Mouse (Mus musculus) myocyte (in vitro differentiated cells): ENCODE measurements at regions not wholly inside any gene's neighbourhood (a gene's known extent, or its start where the extent isn't known, plus 50 kb on each side); places are given as distances from the start of the nearest gene placed in this dataset.

Experiments used
- MAX ChIP-seq: IDR thresholded peaks from one replicate; pipeline ENCODE4 v1.6.1; 2011; ENCODE audit warnings: low read depth, mild to moderate bottlenecking, control low read depth
- POLR2AphosphoS2 ChIP-seq: IDR thresholded peaks from one replicate; pipeline ENCODE4 v1.6.1; 2011; ENCODE audit warnings: low read depth, control low read depth; ENCODE audit not compliant: insufficient read length
- TCF3 ChIP-seq: IDR thresholded peaks from one replicate; pipeline ENCODE4 v1.6.1; 2011; ENCODE audit warnings: low read depth, control low read depth; ENCODE audit not compliant: insufficient read length

DNA sequence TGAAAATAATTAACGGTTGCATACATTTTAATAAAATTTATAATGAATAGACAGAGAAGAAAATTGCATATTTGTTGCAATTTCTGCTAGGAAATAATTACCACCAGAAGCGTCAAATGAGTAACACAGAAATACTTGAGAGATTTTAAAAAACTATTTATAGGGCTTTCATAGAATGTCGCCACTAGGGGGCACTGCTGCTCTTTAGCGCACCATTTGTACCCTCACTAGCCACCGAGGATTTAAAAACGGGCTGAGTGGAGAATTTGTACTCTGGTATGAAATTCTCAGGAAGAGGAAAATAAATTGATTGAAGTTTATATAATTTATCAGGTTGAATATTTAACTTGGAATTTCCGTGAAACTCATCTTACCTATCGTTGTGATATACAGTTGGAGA is 77.3 kb upstream of the Tmprss15 start:
- TF ChIP-seq MAX (no peak), POLR2AphosphoS2 (no peak), TCF3 (no peak)
